Mouse (Mus musculus): ENCODE results near the gene Fggy.

Fggy gene

GRCm38 (mm10) chr4:95788867-95789266 is 231.6 kb downstream of the Fggy start:
- no peak for DNase-seq

- DNase-seq, result no peak
These were observed 234.7 kb downstream of the Fggy start for GRCm38 (mm10) chr4:95791913-95792475.

GRCm38 (mm10) chr4:95793647-95794328 is 236.5 kb downstream of the Fggy start:
- DNase-seq, result no peak

GRCm38 (mm10) chr4:95794651-95795050 is 237.3 kb downstream of the Fggy start:
- DNase-seq, result no peak

GRCm38 (mm10) chr4:95795283-95795682 is 238.0 kb downstream of the Fggy start:
- no peak for DNase-seq

- no peak for DNase-seq
These were observed 262.3 kb downstream of the Fggy start for GRCm38 (mm10) chr4:95819650-95820049.

GRCm38 (mm10) chr4:95821906-95822579 is 264.7 kb downstream of the Fggy start:
- no peak for DNase-seq

GRCm38 (mm10) chr4:95828164-95828563 is 270.9 kb downstream of the Fggy start:
- no peak for DNase-seq

- no peak for DNase-seq
These were observed 273.0 kb downstream of the Fggy start for GRCm38 (mm10) chr4:95830320-95830719.

- no peak for DNase-seq
These were observed 282.6 kb downstream of the Fggy start for GRCm38 (mm10) chr4:95839860-95840259.

- no peak for DNase-seq
These were observed 283.2 kb downstream of the Fggy start for GRCm38 (mm10) chr4:95840389-95841053.

- no peak for DNase-seq
These were observed 288.8 kb downstream of the Fggy start for GRCm38 (mm10) chr4:95845981-95846617.

GRCm38 (mm10) chr4:95847219-95847618 is 289.9 kb downstream of the Fggy start:
- DNase-seq, result no peak

- no peak for DNase-seq
These were observed 290.4 kb downstream of the Fggy start for GRCm38 (mm10) chr4:95847664-95848063.

GRCm38 (mm10) chr4:95849497-95849896 is 292.2 kb downstream of the Fggy start:
- DNase-seq, result no peak

GRCm38 (mm10) chr4:95850044-95850739 is 292.9 kb downstream of the Fggy start:
- no peak for DNase-seq

GRCm38 (mm10) chr4:95852257-95852656 is 294.9 kb downstream of the Fggy start:
- no peak for DNase-seq

GRCm38 (mm10) chr4:95856008-95856407 is 298.7 kb downstream of the Fggy start:
- no peak for DNase-seq

- DNase-seq, result no peak
These were observed 303.3 kb downstream of the Fggy start for GRCm38 (mm10) chr4:95860601-95861000.

GRCm38 (mm10) chr4:95861074-95861473 is 303.8 kb downstream of the Fggy start:
- DNase-seq, result no peak

- no peak for DNase-seq
These were observed 304.4 kb downstream of the Fggy start for GRCm38 (mm10) chr4:95861741-95862155.

- DNase-seq, result no peak
These were observed 305.0 kb downstream of the Fggy start for GRCm38 (mm10) chr4:95862276-95862675.

All from cerebellum, adult 9-11 months (tissue).